Mouse (Mus musculus) forebrain, embryonic 12.5 days (tissue): Measurements from ENCODE around the gene Pkd1l2. TPM values are rescaled to one million over a fixed set of nuclear protein-coding genes. Genes with fewer than 3 reads are reported as not detected.

ENCODE experiments used
- ATAC-seq: fragments of 200-750 bp; cut with Nextera tagmentation; 2 replicates; pipeline ENCODE4 v1.8.0; 2017; ENCODE audit warnings: moderate TSS enrichment; ENCODE audit not compliant: low FRiP score
- H3K27ac ChIP-seq: fragments of 300-500 bp; sonication (generic); 2 replicates; pipeline ENCODE4 v1.5.1; 2016; ENCODE audit warnings: mild to moderate bottlenecking
- H3K27me3 ChIP-seq: fragments of 300-500 bp; sonication (generic); 2 replicates; pipeline ENCODE4 v1.6.1; 2016; ENCODE audit warnings: mild to moderate bottlenecking
- H3K36me3 ChIP-seq: fragments of 300-500 bp; sonication (generic); replicated peaks from 2 replicates; pipeline ENCODE4 v1.6.1; 2016; ENCODE audit warnings: mild to moderate bottlenecking
- H3K4me1 ChIP-seq: fragments of 300-500 bp; sonication (generic); 2 replicates; pipeline ENCODE4 v1.6.1; 2016
- H3K4me2 ChIP-seq: fragments of 300-500 bp; sonication (generic); 2 replicates; pipeline ENCODE4 v1.6.1; 2016; ENCODE audit warnings: mild to moderate bottlenecking, moderate library complexity
- H3K4me3 ChIP-seq: fragments of 300-500 bp; sonication (generic); replicated peaks from 2 replicates; pipeline ENCODE4 v1.5.1; 2016; ENCODE audit warnings: mild to moderate bottlenecking
- H3K9ac ChIP-seq: fragments of 300-500 bp; sonication (generic); 2 replicates; pipeline ENCODE4 v1.6.1; 2016; ENCODE audit warnings: mild to moderate bottlenecking
- H3K9me3 ChIP-seq: fragments of 300-500 bp; sonication (generic); 2 replicates; pipeline ENCODE4 v1.6.1; 2016
- WGBS: fragments of 180-500 bp; shearing (Covaris S2); methylation state at CpG from one replicate; pipeline ENCODE4 v1.1.7; 2016; 5-methylcytosine and 5-hydroxymethylcytosine counted together
- polyA plus RNA-seq: library from polyadenylated mRNA; unstranded; fragments of >200 nt; fragmentation: Nextera tagmentation; extraction: Ambion mirVana; gene quantifications from 2 replicates; pipeline ENCODE4 v1.2.1, GENCODE M21; 2016

The Pkd1l2 gene
- polyA plus RNA-seq, 1 experiment from 2014 or later: not detected

GRCm38 (mm10) chr8:117078367-117078926 lies 3.8 kb downstream of the Pkd1l2 start:
- H3K4me3 ChIP-seq: no peak overlapping the region
- no peak overlapping the region for H3K27ac ChIP-seq
- WGBS: 81% methylated on average over 7 of the region's 7 CpGs
- ATAC-seq: no peak
- no peak overlapping the region for H3K9ac ChIP-seq
- no peaks in the 10 kb centered on the region for H3K9me3 ChIP-seq
- H3K4me2 ChIP-seq: no peak overlapping the region
- no peaks in the 10 kb centered on the region for H3K36me3 ChIP-seq
- no peaks in the 10 kb centered on the region for H3K4me1 ChIP-seq
- 0 out of 2 replicates have a peak, but pooled peaks cover 4% of the 10 kb centered on the region for H3K27me3 ChIP-seq

- Histone ChIP-seq H3K4me3 (no peak overlapping the region), H3K4me1 (no peaks in the 10 kb centered on the region), H3K27me3 (0 out of 2 replicates have a peak, but pooled peaks cover 4% of the 10 kb centered on the region), H3K36me3 (no peaks in the 10 kb centered on the region), H3K9me3 (no peaks in the 10 kb centered on the region), H3K9ac (no peak overlapping the region), H3K27ac (no peak overlapping the region), H3K4me2 (no peak overlapping the region)
- no peak for ATAC-seq
- 79% methylated on average over 10 of the region's 10 CpGs for WGBS
Measured at GRCm38 (mm10) chr8:117074350-117075182, 7.7 kb downstream of the Pkd1l2 start.

- Histone ChIP-seq H3K27ac (no peak overlapping the region), H3K36me3 (no peaks in the 10 kb centered on the region), H3K9ac (no peak overlapping the region), H3K4me1 (no peaks in the 10 kb centered on the region), H3K4me3 (no peak overlapping the region), H3K27me3 (no peaks in the 10 kb centered on the region; the same call in 1 of the 2 replicates), H3K9me3 (no peaks in the 10 kb centered on the region), H3K4me2 (no peak overlapping the region)
- WGBS: 79% methylated on average over 1 of the region's 1 CpGs
- no peak for ATAC-seq
Measured at GRCm38 (mm10) chr8:117069708-117070107, 12.5 kb downstream of the Pkd1l2 start.

GRCm38 (mm10) chr8:117068294-117068693 lies 14.0 kb downstream of the Pkd1l2 start:
- no peak overlapping the region for H3K9ac ChIP-seq
- H3K36me3 ChIP-seq: no peaks in the 10 kb centered on the region
- H3K27me3 ChIP-seq: no peaks in the 10 kb centered on the region; the same call in 1 of the 2 replicates
- no peak overlapping the region for H3K27ac ChIP-seq
- no peak overlapping the region for H3K4me3 ChIP-seq
- no peak overlapping the region for H3K4me2 ChIP-seq
- ATAC-seq: no peak
- 86% methylated on average over 13 of the region's 13 CpGs for WGBS
- H3K4me1 ChIP-seq: no peaks in the 10 kb centered on the region
- no peaks in the 10 kb centered on the region for H3K9me3 ChIP-seq

GRCm38 (mm10) chr8:117067396-117067795 lies 14.9 kb downstream of the Pkd1l2 start:
- Histone ChIP-seq H3K4me2 (no peak overlapping the region), H3K4me3 (no peak overlapping the region), H3K4me1 (no peaks in the 10 kb centered on the region), H3K27me3 (no peaks in the 10 kb centered on the region; the same call in 1 of the 2 replicates), H3K9me3 (0 out of 2 replicates have a peak, but pooled peaks cover 2% of the 10 kb centered on the region), H3K9ac (no peak overlapping the region), H3K36me3 (no peaks in the 10 kb centered on the region), H3K27ac (no peak overlapping the region)
- WGBS: 92% methylated on average over 11 of the region's 11 CpGs
- no peak for ATAC-seq

GRCm38 (mm10) chr8:117066955-117067354 lies 15.3 kb downstream of the Pkd1l2 start:
- Histone ChIP-seq H3K9ac (no peak overlapping the region), H3K36me3 (no peaks in the 10 kb centered on the region), H3K4me1 (no peaks in the 10 kb centered on the region), H3K27ac (no peak overlapping the region), H3K27me3 (no peaks in the 10 kb centered on the region; the same call in 1 of the 2 replicates), H3K4me2 (no peak overlapping the region), H3K9me3 (0 out of 2 replicates have a peak, but pooled peaks cover 5% of the 10 kb centered on the region), H3K4me3 (no peak overlapping the region)
- WGBS: 87% methylated on average over 7 of the region's 7 CpGs
- no peak for ATAC-seq

- Histone ChIP-seq H3K27me3 (peaks cover 4% of the 10 kb centered on the region; the same call in 1 of the 2 replicates), H3K36me3 (no peaks in the 10 kb centered on the region), H3K4me1 (peaks cover 5% of the 10 kb centered on the region; the same call in 1 of the 2 replicates), H3K9me3 (0 out of 2 replicates have a peak, but pooled peaks cover 5% of the 10 kb centered on the region), H3K4me2 (no peak overlapping the region), H3K27ac (no peak overlapping the region), H3K9ac (no peak overlapping the region), H3K4me3 (no peak overlapping the region)
- WGBS: 69% methylated on average over 13 of the region's 13 CpGs
- no peak for ATAC-seq
Measured at GRCm38 (mm10) chr8:117061180-117061880, 20.9 kb downstream of the Pkd1l2 start.

- WGBS: 84% methylated on average over 13 of the region's 13 CpGs
- Histone ChIP-seq H3K9ac (no peak overlapping the region), H3K4me3 (no peak overlapping the region), H3K4me1 (peaks cover 5% of the 10 kb centered on the region; the same call in 1 of the 2 replicates), H3K4me2 (no peak overlapping the region), H3K9me3 (0 out of 2 replicates have a peak, but pooled peaks cover 5% of the 10 kb centered on the region), H3K27ac (no peak overlapping the region), H3K27me3 (peaks cover 4% of the 10 kb centered on the region; the same call in 1 of the 2 replicates), H3K36me3 (no peaks in the 10 kb centered on the region)
- no peak for ATAC-seq
Measured at GRCm38 (mm10) chr8:117060306-117060705, 21.9 kb downstream of the Pkd1l2 start.

GRCm38 (mm10) chr8:117059021-117059420 lies 23.2 kb downstream of the Pkd1l2 start:
- 65% methylated on average over 7 of the region's 7 CpGs for WGBS
- ATAC-seq: no peak
- H3K9me3 ChIP-seq: 0 out of 2 replicates have a peak, but pooled peaks cover 5% of the 10 kb centered on the region

GRCm38 (mm10) chr8:117055097-117055496 lies 27.2 kb downstream of the Pkd1l2 start:
- Histone ChIP-seq H3K27me3 (peaks cover 4% of the 10 kb centered on the region; the same call in 1 of the 2 replicates), H3K4me2 (no peak overlapping the region), H3K4me3 (no peak overlapping the region), H3K9ac (no peak overlapping the region), H3K9me3 (no peaks in the 10 kb centered on the region), H3K4me1 (no peaks in the 10 kb centered on the region), H3K27ac (no peak overlapping the region), H3K36me3 (no peaks in the 10 kb centered on the region)
- no peak for ATAC-seq
- 87% methylated on average over 6 of the region's 6 CpGs for WGBS

More at GRCm38 (mm10) chr8:117059021-117059420, 23.2 kb downstream of the Pkd1l2 start:
- H3K27ac ChIP-seq: no peak overlapping the region
- peaks cover 5% of the 10 kb centered on the region; the same call in 1 of the 2 replicates for H3K4me1 ChIP-seq
- no peak overlapping the region for H3K4me3 ChIP-seq
- no peak overlapping the region for H3K4me2 ChIP-seq
- peaks cover 4% of the 10 kb centered on the region; the same call in 1 of the 2 replicates for H3K27me3 ChIP-seq
- H3K36me3 ChIP-seq: no peaks in the 10 kb centered on the region
- no peak overlapping the region for H3K9ac ChIP-seq

GRCm38 (mm10) chr8:117054146-117054545 lies 28.1 kb downstream of the Pkd1l2 start:
- no peaks in the 10 kb centered on the region for H3K4me1 ChIP-seq
- H3K9ac ChIP-seq: no peak overlapping the region
- no peaks in the 10 kb centered on the region for H3K9me3 ChIP-seq
- no peak for ATAC-seq
- no peak overlapping the region for H3K27ac ChIP-seq
- 85% methylated on average over 3 of the region's 3 CpGs for WGBS
- no peak overlapping the region for H3K4me3 ChIP-seq
- H3K4me2 ChIP-seq: no peak overlapping the region
- no peaks in the 10 kb centered on the region for H3K36me3 ChIP-seq
- peaks cover 4% of the 10 kb centered on the region; the same call in 1 of the 2 replicates for H3K27me3 ChIP-seq
